Mouse (Mus musculus): ENCODE results near the gene Coq5.
"Not testable (repeated sequence)": the region's sequence is repeated elsewhere in the genome, so short reads cannot be mapped to it uniquely, and the experiment has no call there.

Gene Coq5

GRCm38 (mm10) chr5:115267469-115268045 is 11.9 kb upstream of the Coq5 start:
- DNase-seq, result no peak

GRCm38 (mm10) chr5:115268266-115268665 is 11.2 kb upstream of the Coq5 start:
- no peak for DNase-seq

- no peak for DNase-seq
These were observed 9.5 kb upstream of the Coq5 start for GRCm38 (mm10) chr5:115269969-115270368.

- peak; percentile 51 for DNase-seq
These were observed 7.3 kb upstream of the Coq5 start for GRCm38 (mm10) chr5:115271931-115272811.

- DNase-seq, result peak; percentile 96
These were observed 6.5 kb upstream of the Coq5 start, which contains the start of gene Rnf10 for GRCm38 (mm10) chr5:115272812-115273548. TSS of gene Rnf10 (minus strand) at chr5:115272898.

- DNase-seq, result no peak
These were observed 5.8 kb upstream of the Coq5 start for GRCm38 (mm10) chr5:115273549-115274135.

- DNase-seq, result no peak
These were observed 5.1 kb upstream of the Coq5 start for GRCm38 (mm10) chr5:115274353-115274752.

GRCm38 (mm10) chr5:115274771-115275170 is 4.7 kb upstream of the Coq5 start:
- DNase-seq, result no peak

GRCm38 (mm10) chr5:115275998-115276397 is 3.5 kb upstream of the Coq5 start:
- DNase-seq, result no peak

GRCm38 (mm10) chr5:115278053-115278452 is 1.4 kb upstream of the Coq5 start:
- DNase-seq, result no peak

- no peak for DNase-seq
These were observed 681 bp upstream of the Coq5 start for GRCm38 (mm10) chr5:115278785-115279184.

GRCm38 (mm10) chr5:115280050-115280687 is 703 bp downstream of the Coq5 start:
- DNase-seq, result peak; percentile 59

- no peak for DNase-seq
These were observed 5.3 kb downstream of the Coq5 start for GRCm38 (mm10) chr5:115284735-115285134.

- no peak for DNase-seq
These were observed 14.7 kb downstream of the Coq5 start for GRCm38 (mm10) chr5:115294173-115294572.

- no peak for DNase-seq
These were observed 16.9 kb downstream of the Coq5 start for GRCm38 (mm10) chr5:115296347-115296746.

GRCm38 (mm10) chr5:115300035-115300744 is 20.7 kb downstream of the Coq5 start:
- DNase-seq, result peak; percentile 62

- DNase-seq, result peak; percentile 98
These were observed 21.5 kb downstream of the Coq5 start, which contains the start of gene Dynll1 for GRCm38 (mm10) chr5:115300792-115301614. TSS of gene Dynll1 (minus strand) at chr5:115300999.

GRCm38 (mm10) chr5:115301615-115302014 is 22.1 kb downstream of the Coq5 start:
- no peak for DNase-seq

- not testable (repeated sequence) for DNase-seq
These were observed 22.7 kb downstream of the Coq5 start for GRCm38 (mm10) chr5:115302190-115302589.

- DNase-seq, result no peak
These were observed 32.9 kb downstream of the Coq5 start for GRCm38 (mm10) chr5:115312354-115312753.

Data from cerebellum, adult 11-12 months (tissue).